Mouse (Mus musculus) adrenal gland (tissue): ENCODE data around the gene Syt14.

Experiments used
- intact Hi-C: fragments of 180-260 bp; cut with DNase I; formaldehyde crosslinking; loops from one replicate; pipeline ENCODE4 v1.15.1; 2025
- long read RNA-seq, 2 experiments: library from polyadenylated mRNA; unstranded; transcript quantifications; one replicate each; pipeline ENCODE4 v2.0.0; 2020; ENCODE audit warnings: borderline replicate concordance in 1 of 2; ENCODE audit not compliant: insufficient replicate concordance in 1 of 2

The Syt14 gene
- long read RNA-seq, experiment 1, partial matches to known transcripts, result 1 of 5 reads
- long read RNA-seq, experiment 1, other reads (novel, unspliced or antisense), result 4 of 5 reads
- long read RNA-seq, experiment 2, partial matches to known transcripts, result 2 of 3 reads
- long read RNA-seq, experiment 2, other reads (novel, unspliced or antisense), result 1 of 3 reads

DNA sequence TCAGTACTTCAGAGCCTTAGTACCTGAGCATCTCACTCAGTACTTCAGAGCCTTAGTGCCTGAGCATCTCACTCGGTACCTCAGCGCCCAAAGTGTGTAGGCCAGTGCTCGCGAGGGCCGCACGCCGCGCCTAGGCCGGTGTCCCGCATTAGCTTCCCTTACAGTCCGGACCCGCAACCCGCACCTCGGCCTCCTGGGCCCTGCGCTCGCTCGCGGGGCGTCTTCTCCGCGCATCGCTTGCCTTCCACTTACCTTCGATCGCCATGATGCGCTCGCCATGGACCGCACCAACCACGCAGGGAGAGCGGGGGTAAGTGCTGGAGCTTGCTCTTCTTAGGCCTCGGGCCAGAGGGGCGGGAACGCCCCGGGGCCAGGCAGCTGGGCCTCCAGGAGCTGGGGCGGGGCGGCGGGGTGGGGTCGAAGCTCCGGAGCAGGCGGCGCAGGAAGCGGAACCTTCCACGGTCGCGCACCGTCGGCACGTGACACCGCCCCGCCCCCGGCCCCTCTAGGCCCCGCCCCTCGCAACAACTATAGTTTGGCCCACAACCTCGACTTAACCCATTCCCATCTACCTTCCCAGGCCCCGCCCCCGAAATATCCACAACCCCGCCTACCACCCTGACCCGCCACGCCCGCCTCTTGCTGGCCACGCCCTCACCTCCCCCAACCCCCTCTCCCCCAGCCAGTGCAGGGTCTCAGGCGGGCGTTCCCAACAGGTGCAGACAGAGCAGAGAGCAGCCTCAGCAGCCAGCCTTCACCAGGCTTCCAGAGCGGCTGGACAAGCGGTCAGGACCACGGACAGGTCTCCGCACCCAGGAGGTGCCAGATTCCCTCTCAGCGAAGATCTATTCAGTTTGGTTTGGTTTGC is at the start of gene Syt14:
Gene Syt14 (minus strand): TSS at position 405 of the 868 bp plus-strand sequence.
- intact Hi-C loops, result loop anchor here (5.0 kb wide), 1 partner anchor 47 kb away; no protein-coding TSS in a partner anchor

DNA sequence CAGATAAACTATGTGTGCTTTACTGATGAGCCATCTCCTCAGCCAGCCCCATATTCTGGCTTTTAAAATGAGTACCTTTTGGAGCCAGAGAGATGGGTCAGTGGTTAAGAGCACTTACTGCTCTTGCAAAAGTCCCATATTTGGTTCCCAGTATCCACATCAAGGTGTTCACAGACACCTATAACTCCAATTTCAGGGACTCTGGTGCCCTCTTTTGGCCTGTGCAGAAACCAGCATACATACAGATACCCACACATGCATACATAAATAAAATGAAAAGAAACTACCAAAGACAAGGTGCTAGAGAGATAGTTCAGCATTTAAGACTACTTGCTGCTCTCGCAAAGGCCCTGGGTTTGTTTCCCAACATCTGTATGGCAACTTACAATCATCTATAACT is 48.4 kb upstream of the Syt14 start:
- intact Hi-C loops, result loop anchor here (5.0 kb wide), 1 partner anchor 47 kb away; the partner anchor contains the start of gene Syt14

GRCm38 (mm10) chr1:193083051-193083450 is 47.5 kb upstream of the Syt14 start:
- intact Hi-C loops, result loop anchor here (5.0 kb wide), 1 partner anchor 46 kb away; the partner anchor contains the start of gene Syt14

- intact Hi-C loops, result loop anchor here (5.0 kb wide), 1 partner anchor 45 kb away; the partner anchor contains the start of gene Syt14
Measured at GRCm38 (mm10) chr1:193082311-193082921, 46.8 kb upstream of the Syt14 start.

- intact Hi-C loops, result no loop called here
Measured at GRCm38 (mm10) chr1:193062618-193063017, 27.0 kb upstream of the Syt14 start.

GRCm38 (mm10) chr1:193060167-193060566 is 24.6 kb upstream of the Syt14 start:
- intact Hi-C loops, result no loop called here

DNA sequence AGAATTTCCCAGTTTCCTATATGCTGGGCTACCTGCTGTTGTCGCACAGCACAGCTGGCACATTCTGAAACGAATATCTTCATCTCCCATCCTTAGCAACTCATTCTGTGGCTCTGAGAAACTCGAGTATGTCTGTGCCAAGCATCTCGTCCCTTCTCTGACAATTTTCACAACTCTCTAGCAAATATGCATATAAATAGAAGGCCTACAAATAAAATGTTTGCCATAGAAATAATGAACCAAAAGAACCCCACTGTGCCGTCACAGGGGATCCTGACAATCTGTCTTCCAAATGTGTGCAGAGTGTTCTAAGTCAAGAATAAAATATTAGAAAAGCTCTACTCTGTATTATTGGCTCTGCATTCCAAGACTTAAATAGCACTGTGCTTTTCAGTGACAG is 24.0 kb upstream of the Syt14 start:
- intact Hi-C loops, result no loop called here

DNA sequence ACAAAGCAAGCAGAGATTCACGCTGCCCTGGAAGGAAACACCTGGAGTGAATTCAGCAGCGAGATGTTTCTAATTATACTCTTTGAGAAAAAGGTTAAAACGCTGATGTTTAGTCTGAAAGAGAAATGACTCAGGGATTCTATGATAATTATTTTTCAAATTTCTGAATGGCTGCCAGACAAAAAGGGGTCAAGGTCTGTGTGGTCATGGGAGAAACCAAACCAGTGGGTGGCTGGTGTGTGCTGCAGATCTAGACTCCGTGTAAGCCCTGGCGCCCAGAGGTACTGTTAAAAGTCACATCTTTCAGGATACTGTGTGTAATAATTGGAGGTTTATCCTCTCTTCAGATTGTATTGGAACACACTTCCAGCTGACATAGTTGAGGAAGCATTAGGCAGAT is 18.8 kb upstream of the Syt14 start:
- intact Hi-C loops, result no loop called here

DNA sequence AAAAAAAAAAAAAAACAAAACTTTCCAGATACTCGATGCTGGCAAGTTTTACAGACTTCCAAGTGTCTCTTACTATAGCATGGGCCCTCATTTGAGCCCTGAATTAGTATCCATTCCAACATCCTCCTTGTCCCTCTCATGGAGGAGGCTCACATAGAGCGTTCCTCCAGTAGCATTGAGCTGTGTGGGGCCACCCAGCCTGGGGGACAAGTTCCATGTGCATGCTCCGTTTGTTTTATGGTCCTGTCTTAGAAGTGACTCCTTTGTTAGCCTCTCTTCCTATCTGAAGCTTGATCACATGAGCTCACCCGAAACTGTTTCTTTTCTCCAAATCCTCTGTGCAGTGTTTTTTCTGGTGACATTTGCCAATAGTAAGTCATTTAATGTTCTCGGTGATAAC is 17.5 kb upstream of the Syt14 start:
- intact Hi-C loops, result no loop called here

DNA sequence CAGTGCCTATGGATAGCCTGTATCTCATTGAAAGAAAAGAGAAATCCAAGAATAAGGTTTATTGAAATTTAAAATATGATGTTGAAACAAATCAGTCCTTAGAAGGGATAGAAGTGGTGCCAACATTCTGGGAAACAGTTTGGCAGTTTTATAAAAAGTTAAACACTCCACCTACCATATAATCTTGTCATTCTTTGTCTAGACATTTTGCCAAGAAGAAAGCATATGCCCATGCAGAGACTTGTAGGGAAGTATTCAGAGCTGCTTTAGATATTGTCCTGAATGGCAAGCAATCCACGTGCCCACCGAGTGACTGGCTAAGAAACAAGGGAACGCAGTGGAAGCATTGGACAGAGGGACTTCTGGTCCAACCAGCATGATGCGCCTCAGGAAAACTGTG is 12.0 kb upstream of the Syt14 start:
- intact Hi-C loops, result no loop called here

GRCm38 (mm10) chr1:193042760-193043295 is 7.3 kb upstream of the Syt14 start:
- intact Hi-C loops, result no loop called here

DNA sequence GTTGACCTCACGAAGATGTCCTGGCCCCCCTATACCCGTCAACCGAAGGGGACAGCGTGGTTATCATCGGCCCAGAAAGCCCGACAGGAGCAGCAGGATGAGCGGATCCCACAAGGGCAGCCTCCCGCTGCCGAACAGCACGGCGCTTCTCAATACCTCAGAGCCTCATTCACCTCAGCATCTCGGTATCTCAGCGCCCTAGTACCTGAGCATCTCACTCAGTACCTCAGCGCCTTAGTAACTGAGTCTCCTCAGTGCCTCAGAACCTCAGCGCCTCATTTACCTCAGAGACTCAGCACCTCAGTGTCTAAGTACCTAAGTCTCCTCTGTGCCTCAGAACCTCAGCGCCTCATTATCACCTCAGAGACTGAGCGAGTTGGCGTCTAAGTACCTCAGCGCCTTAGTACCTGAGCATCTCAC is 614 bp downstream of the Syt14 start:
- intact Hi-C loops, result loop anchor here (5.0 kb wide), 1 partner anchor 47 kb away; no protein-coding TSS in a partner anchor

DNA sequence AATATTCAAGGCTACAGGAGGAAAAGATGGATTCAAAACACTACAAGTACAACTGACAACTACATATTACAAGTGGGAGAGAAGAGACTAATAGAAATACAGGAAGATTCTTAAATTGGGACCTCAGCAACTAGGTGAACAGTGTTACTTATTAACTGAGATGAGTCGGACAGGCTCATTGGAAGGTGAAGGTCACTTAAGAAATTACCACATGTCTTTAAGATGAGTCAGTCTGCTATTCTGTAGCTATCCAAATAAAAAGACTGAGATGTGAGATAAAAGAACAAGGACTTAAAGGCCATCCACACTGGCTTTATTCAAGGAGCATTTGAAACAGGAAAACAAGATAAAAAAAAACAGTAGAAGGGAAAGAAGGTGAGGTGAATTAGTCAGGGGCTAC is 11.3 kb downstream of the Syt14 start:
- intact Hi-C loops, result no loop called here

DNA sequence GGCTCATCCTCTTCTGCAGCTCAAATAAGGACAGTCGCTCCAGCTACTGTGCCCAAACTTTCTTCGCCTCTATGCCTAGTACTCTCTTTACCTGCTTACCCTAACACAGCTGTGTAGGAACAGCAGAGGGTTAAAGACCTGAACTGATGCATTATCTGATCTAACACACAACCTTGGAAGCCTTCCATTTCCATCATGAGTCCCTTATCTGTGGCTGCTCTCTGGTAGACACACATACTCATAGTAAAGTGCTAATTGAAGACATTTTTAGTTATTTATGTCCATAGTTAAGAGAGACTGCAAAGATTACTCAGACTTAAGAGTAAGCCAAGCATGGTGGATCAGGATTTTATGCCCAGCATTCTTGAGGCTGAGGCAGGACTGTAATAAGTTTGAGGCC is 23.2 kb downstream of the Syt14 start:
- intact Hi-C loops, result no loop called here

DNA sequence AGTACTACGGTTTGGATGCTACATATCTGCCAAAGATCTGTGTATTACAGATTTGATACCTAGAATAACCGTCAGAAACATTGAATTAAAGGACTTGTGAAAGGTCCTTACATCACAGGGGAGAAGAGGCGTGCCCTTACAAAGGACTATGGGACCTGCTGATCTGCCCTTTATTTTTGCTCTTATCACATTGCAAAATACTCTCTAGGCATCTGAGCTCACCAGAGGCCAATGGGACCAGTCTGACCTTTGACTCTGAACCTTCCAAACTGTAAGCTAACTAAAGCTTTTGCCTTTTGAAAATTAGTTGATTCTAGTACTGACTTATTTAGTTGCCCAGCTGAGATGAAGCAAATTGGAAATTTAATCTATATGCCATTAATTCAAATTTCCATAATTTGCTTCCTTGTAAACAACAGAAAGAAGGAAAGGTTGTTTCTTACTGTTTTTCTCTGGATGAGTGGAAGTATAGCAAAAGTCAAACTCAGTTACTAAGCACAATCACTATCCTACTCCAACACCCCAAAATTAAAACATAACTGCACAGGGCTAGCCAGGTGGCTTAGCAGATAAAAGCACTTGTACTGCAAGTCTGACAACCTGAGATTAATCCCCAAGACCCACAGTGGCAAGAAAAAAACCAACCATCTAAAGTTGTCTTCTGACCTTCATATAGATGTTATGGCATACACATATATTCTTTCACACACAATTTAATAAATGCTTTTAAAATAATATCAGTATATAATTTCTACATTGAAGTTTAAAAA is 24.4 kb downstream of the Syt14 start:
- intact Hi-C loops, result no loop called here

- intact Hi-C loops, result loop anchor here (5.0 kb wide), 1 partner anchor 118 kb away; no protein-coding TSS in a partner anchor
Measured at GRCm38 (mm10) chr1:193004581-193004980, 31.0 kb downstream of the Syt14 start.

GRCm38 (mm10) chr1:193003953-193004352 is 31.6 kb downstream of the Syt14 start:
- intact Hi-C loops, result loop anchor here (5.0 kb wide), 1 partner anchor 118 kb away; no protein-coding TSS in a partner anchor

DNA sequence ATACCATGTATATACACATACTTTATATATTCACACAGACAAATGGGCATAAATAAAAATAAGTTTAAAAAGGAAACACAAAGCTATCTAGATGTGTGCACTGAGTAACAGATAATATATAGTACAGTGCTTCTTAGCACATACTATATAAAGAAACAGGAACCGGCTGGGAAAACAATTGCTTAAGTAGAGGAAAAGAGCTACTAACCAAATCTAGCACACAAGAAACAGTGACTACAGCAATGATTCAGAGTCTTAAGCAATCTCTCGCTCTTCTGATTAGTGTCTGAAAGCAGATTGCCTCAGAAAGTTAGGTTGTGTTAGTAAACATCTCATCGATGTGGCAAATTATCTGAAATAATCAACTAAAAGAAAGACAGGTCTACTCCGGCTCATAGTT is 33.3 kb downstream of the Syt14 start:
- intact Hi-C loops, result loop anchor here (5.0 kb wide), 1 partner anchor 120 kb away; no protein-coding TSS in a partner anchor

DNA sequence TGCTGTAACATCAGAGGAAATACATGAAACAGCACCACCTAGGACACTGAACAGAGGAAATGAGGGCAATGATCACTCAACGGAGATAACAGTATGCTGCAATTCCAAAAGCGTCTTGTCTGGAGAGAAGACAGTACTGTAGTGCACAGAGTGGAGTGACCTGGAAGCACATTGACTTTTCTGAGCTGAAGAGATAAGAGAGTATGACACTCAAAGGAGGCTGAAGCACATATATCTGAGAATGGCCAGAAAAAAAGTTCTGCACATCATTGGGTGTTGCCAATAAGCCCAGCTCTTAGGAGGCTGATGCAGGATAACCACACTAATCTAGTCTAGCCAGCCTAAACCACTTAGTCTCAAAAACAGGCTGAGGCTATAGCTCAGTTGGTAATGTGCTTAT is 34.0 kb downstream of the Syt14 start:
- intact Hi-C loops, result loop anchor here (5.0 kb wide), 1 partner anchor 121 kb away; no protein-coding TSS in a partner anchor

DNA sequence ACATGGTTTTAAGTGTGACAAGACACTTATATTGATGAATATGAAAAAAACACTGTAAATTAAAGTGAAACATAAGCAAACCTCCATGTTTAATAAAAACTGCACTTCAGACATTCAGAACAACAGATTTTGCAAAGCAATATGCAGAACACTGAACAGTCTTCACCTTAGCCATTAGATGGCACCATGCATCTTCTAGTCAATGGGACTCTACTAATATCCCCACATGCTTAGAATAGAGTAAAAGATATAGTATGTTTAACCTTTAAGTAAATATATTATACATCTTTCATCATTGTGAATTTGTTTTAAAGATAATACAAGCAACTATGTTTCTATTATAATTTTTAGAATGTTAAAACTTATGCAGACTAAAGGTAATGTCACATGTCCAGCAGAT is 34.7 kb downstream of the Syt14 start:
- intact Hi-C loops, result loop anchor here (5.0 kb wide), 1 partner anchor 121 kb away; no protein-coding TSS in a partner anchor
